Mouse (Mus musculus) myocyte (in vitro differentiated cells): ENCODE results near the gene Adra1b.

Source experiments
- CEBPB ChIP-seq: IDR thresholded peaks from 2 replicates; pipeline ENCODE4 v1.6.1; 2011; ENCODE audit warnings: mild to moderate bottlenecking, moderate library complexity; ENCODE audit not compliant: poor library complexity, insufficient read depth, severe bottlenecking
- POLR2A ChIP-seq: IDR thresholded peaks from one replicate; pipeline ENCODE4 v1.6.1; 2011; ENCODE audit warnings: low read depth, mild to moderate bottlenecking, control low read depth, moderate library complexity; ENCODE audit not compliant: insufficient read length
- USF1 ChIP-seq: IDR thresholded peaks from one replicate; pipeline ENCODE4 v1.6.1; 2011; ENCODE audit warnings: low read depth, mild to moderate bottlenecking, control low read depth, moderate library complexity

DNA sequence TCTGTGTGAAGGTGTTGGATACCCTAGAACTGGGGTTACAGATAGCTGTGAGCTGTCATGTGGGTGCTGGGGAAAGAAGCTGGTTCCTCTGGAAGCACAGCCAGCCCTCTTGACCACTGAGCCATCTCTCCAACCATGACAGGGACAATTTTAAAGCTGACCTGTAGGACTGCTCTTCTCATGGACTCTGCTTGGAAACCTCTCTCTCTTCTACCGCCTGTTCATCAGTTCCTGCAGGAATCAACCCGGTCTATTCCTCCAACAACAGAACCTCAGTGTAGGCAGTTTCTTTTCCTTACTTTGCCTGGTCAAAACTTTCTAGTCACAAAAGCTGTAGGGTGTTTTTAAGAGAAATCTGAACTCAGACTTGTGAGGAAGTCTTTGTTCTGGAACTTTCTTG is 1.3 kb downstream of the Adra1b start:
- no peak for TF ChIP-seq USF1
- TF ChIP-seq CEBPB, result no peak
- no peak for TF ChIP-seq POLR2A
